In genomic region chr4:141291571-141292375, GRCm38 (mm10) we compare ENCODE assay signal across 8 mouse cellular contexts. TPM values are rescaled to one million over a fixed set of nuclear protein-coding genes. Genes with fewer than 3 reads are reported as not detected.
DNase-seq lines count a peak whose midpoint lies in the region; ATAC-seq and TF ChIP-seq lines count a peak whose summit lies in the region.

No protein-coding gene starts in this region.

- peak overlapping the region; percentile 43; the same call in 1 of the 2 replicates for H3K9ac ChIP-seq in neural tube, embryonic 11.5 days (ENCODE audit: low read length)
- 0 out of 2 replicates have a peak overlapping the region, but pooled peaks have one; percentile 26 for H3K9ac ChIP-seq in forebrain, embryonic 15.5 days (replicated peaks)
- H3K9ac ChIP-seq in liver, embryonic 14.5 days (replicated peaks), result no peak overlapping the region

- H3K4me1 ChIP-seq in neural tube, embryonic 11.5 days (ENCODE audit: control insufficient read depth, insufficient read depth, low read length), result peaks cover 19% of the 10 kb centered on the region
- peaks cover 19% of the 10 kb centered on the region for H3K4me1 ChIP-seq in forebrain, embryonic 15.5 days
- peaks cover 0 to 8% of the 10 kb centered on the region in 2 experiments; a peak in 2 of 4 replicates for H3K4me1 ChIP-seq in liver, embryonic 14.5 days (replicated peaks; ENCODE audit: control insufficient read depth in 2 of 2, insufficient read depth in 2 of 2, low read length in 1 of 2)

- peak overlapping the region; percentile 57 for H3K4me2 ChIP-seq in neural tube, embryonic 11.5 days (ENCODE audit: low read depth)
- peak overlapping the region; percentile 84 for H3K4me2 ChIP-seq in forebrain, embryonic 15.5 days (replicated peaks)
- H3K4me2 ChIP-seq in liver, embryonic 14.5 days (ENCODE audit: low read depth), result peak overlapping the region; percentile 43

- H3K36me3 ChIP-seq in neural tube, embryonic 11.5 days (ENCODE audit: control insufficient read depth, insufficient read depth, low read length), result no peaks in the 10 kb centered on the region
- H3K36me3 ChIP-seq in forebrain, embryonic 15.5 days, result no peaks in the 10 kb centered on the region
- no peaks in the 10 kb centered on the region for H3K36me3 ChIP-seq in liver, embryonic 14.5 days (replicated peaks; ENCODE audit: control insufficient read depth, insufficient read depth, low read depth)

- peak overlapping the region; percentile 27 for H3K4me3 ChIP-seq in neural tube, embryonic 11.5 days (ENCODE audit: low read depth, low read length)
- H3K4me3 ChIP-seq in forebrain, embryonic 15.5 days, result peak overlapping the region; percentile 40
- H3K4me3 ChIP-seq in liver, embryonic 14.5 days (ENCODE audit: insufficient read depth in 1 of 2, low read depth in 2 of 2, low read length in 2 of 2), result peak overlapping the region in 1 of 2 experiments; percentile 26; a peak in 2 of 4 replicates

- H3K27me3 ChIP-seq in neural tube, embryonic 11.5 days (ENCODE audit: control insufficient read depth, insufficient read depth, low read length), result peaks cover 29% of the 10 kb centered on the region
- H3K27me3 ChIP-seq in forebrain, embryonic 15.5 days, result peaks cover 43% of the 10 kb centered on the region
- peaks cover 30% of the 10 kb centered on the region for H3K27me3 ChIP-seq in liver, embryonic 14.5 days (ENCODE audit: control insufficient read depth, insufficient read depth, low read length)

- ATAC-seq in neural tube, embryonic 11.5 days (ENCODE audit: insufficient read depth, low FRiP score, low TSS enrichment), result peak; percentile 21; the same call in 1 of the 2 replicates
- no peak for ATAC-seq in forebrain, embryonic 15.5 days (replicated peaks)
- peak; percentile 17; the same call in 1 of the 2 replicates for ATAC-seq in liver, embryonic 14.5 days (ENCODE audit: insufficient read depth)
- ATAC-seq in monocyte, adult 5-6 weeks (replicated peaks; ENCODE audit: insufficient number of reproducible peaks, low FRiP score, low TSS enrichment, poor library complexity, severe bottlenecking), result no peak

- no peak overlapping the region for H3K27ac ChIP-seq in neural tube, embryonic 11.5 days (ENCODE audit: low read depth, low read length)
- H3K27ac ChIP-seq in forebrain, embryonic 15.5 days (replicated peaks), result no peak overlapping the region
- H3K27ac ChIP-seq in liver, embryonic 14.5 days, result no peak overlapping the region

- WGBS in neural tube, embryonic 11.5 days, result 1% methylated on average over 39 of the region's 47 CpGs
- 2% methylated on average over 35 of the region's 47 CpGs for WGBS in forebrain, embryonic 15.5 days
- 1% methylated on average over 44 of the region's 47 CpGs for WGBS in liver, embryonic 14.5 days (ENCODE audit: insufficient replicate concordance)

- no peak for TF ChIP-seq CTCF in liver, embryonic 14.5 days (IDR thresholded peaks at IDR 0.05; ENCODE audit: low read depth)

- no peak for DNase-seq in neural tube, embryonic 11.5 days (ENCODE audit: low spot score)
- DNase-seq in neural tube, embryonic 10.5 days (ENCODE audit: extremely low spot score, low spot score), result no peak
- no peak for DNase-seq in liver, embryonic 14.5 days (ENCODE audit: low read depth in 3 of 3, low spot score in 3 of 3)
- DNase-seq in yolk sac, embryonic 10.5 days (ENCODE audit: low spot score), result peak; percentile 65
- no peak for DNase-seq in right cerebral cortex, adult 2 months (ENCODE audit: low spot score in 2 of 2)
- DNase-seq in spleen, postnatal 14 days (ENCODE audit: low spot score in 2 of 2), result no peak

- no peaks in the 10 kb centered on the region for H3K9me3 ChIP-seq in neural tube, embryonic 11.5 days (ENCODE audit: control insufficient read depth, low read length)
- no peaks in the 10 kb centered on the region for H3K9me3 ChIP-seq in forebrain, embryonic 15.5 days
- no peaks in the 10 kb centered on the region for H3K9me3 ChIP-seq in liver, embryonic 14.5 days (ENCODE audit: control insufficient read depth, low read length)

- no peak for TF ChIP-seq EP300 in liver, embryonic 14.5 days (IDR thresholded peaks at IDR 0.05; ENCODE audit: low read depth)

RNA-seq across cellular contexts. Expression of gene Epha2, which starts 9.3 kb away (rescaled TPM):
- 1.6 and 2.5 TPM in 2 replicates for polyA plus RNA-seq in neural tube, embryonic 11.5 days (2014; fragmentation: Nextera tagmentation; extraction: Ambion mirVana)
- polyA plus RNA-seq in forebrain, embryonic 15.5 days (2015; fragmentation: Nextera tagmentation; extraction: Ambion mirVana), result 1.0 and 1.1 TPM in 2 replicates
- 1.6 TPM in 2 replicates for polyA plus RNA-seq in liver, embryonic 14.5 days (2012; rRNA removed)
- polyA plus RNA-seq in liver, embryonic 14.5 days (2014; fragmentation: Nextera tagmentation; extraction: Ambion mirVana), result 0.29 and 0.45 TPM in 2 replicates
- not detected in 3 replicates for total RNA-seq in monocyte, adult 5-6 weeks (2017)

RNA-seq across cellular contexts. Expression of gene Arhgef19, which starts 52.5 kb away (rescaled TPM):
- 1.2 and 2.3 TPM in 2 replicates for polyA plus RNA-seq in neural tube, embryonic 11.5 days (2014; fragmentation: Nextera tagmentation; extraction: Ambion mirVana)
- 1.3 TPM in 2 replicates for polyA plus RNA-seq in forebrain, embryonic 15.5 days (2015; fragmentation: Nextera tagmentation; extraction: Ambion mirVana)
- 0.88 and 0.92 TPM in 2 replicates for polyA plus RNA-seq in liver, embryonic 14.5 days (2012; rRNA removed)
- 0.57 and 0.72 TPM in 2 replicates for polyA plus RNA-seq in liver, embryonic 14.5 days (2014; fragmentation: Nextera tagmentation; extraction: Ambion mirVana)
- total RNA-seq in monocyte, adult 5-6 weeks (2017), result not detected in 3 replicates

Comparison
In these comparisons a context has a peak if more than half of its experiments do, and no peak if none do; other contexts are left out.
1. ATAC-seq: peak in neural tube, embryonic 11.5 days (single experiment) and liver, embryonic 14.5 days (single experiment); none in forebrain, embryonic 15.5 days (single experiment) and monocyte, adult 5-6 weeks (single experiment).
2. Peak in every context shown above with its lines, with median percentiles within 50 percentile points of each other: H3K4me2 ChIP-seq.